Mouse (Mus musculus) stomach, postnatal 0 days (tissue): ENCODE results near the gene Mical3.

Source experiments
- CTCF ChIP-seq: IDR thresholded peaks from 2 replicates; pipeline ENCODE4 v1.5.1; 2016; ENCODE audit warnings: antibody characterized with exemption, low read depth, mild to moderate bottlenecking, moderate library complexity
- EP300 ChIP-seq: optimal IDR thresholded peaks from 2 replicates; pipeline ENCODE3; 2016; ENCODE audit warnings: antibody characterized with exemption

DNA sequence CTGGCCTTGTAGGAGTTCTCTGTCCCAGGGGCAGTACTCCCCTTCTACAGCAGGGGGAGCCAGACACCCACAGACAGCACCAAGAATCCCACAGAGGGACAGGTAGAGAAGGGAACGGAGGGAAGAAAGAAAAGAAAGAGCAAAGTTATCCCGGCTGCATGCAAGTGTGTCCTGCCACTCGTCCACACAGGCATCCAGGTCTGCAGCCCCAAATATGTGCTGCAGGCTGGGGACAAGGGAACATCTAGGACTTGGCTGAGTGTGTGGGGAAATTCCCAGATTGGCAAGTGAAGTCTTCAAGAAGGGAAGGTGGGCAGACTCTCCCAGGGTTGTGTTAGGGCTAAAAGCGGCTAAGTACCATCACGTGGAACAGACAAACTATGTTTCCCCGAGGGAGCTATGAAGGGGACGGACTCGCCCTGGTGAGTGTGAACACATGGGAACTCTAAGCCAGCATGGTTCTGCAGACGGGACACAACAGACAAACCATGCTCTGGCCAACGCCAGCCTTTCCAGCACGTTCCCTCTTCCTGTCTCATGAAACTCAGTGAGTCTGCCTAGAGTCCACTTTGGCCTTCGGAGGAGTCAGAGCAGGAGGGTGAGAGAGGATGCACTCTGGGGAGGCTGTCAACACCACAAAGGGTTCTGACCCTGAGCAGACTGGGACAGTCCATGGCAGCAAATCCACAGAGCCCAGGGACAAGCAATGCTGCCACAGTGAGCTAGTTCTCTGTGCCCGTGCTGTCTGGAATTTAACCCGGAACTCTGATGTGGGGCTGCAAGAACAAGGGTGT is 158.8 kb downstream of the Mical3 start:
- TF ChIP-seq EP300 (no peak), CTCF (peak; percentile 100)
